Mouse (Mus musculus) CD4-positive, CD25-positive, alpha-beta regulatory T cell, adult 4 months (primary cell): ENCODE results near the gene Ndufs8. TPM values are rescaled to one million over a fixed set of nuclear protein-coding genes. Genes with fewer than 3 reads are reported as not detected.

Source experiments
- ATAC-seq: one replicate; pipeline ENCODE4 v1.8.0; 2017
- polyA plus RNA-seq, 2 experiments: library from polyadenylated mRNA; unstranded; fragments of 100-300 nt; shearing (Covaris generic); gene quantifications; one replicate each; pipeline ENCODE4 v1.2.1; 2017

The Ndufs8 gene
- polyA plus RNA-seq, 2 experiments from 2014 or later: 219 to 234 TPM

- ATAC-seq: no peak
These were observed 8.8 kb downstream of the Ndufs8 start for GRCm38 (mm10) chr19:3903648-3904362.

GRCm38 (mm10) chr19:3902966-3903365 is 9.6 kb downstream of the Ndufs8 start:
- ATAC-seq: no peak

GRCm38 (mm10) chr19:3899618-3900017 is 13.0 kb downstream of the Ndufs8 start:
- no peak for ATAC-seq

DNA sequence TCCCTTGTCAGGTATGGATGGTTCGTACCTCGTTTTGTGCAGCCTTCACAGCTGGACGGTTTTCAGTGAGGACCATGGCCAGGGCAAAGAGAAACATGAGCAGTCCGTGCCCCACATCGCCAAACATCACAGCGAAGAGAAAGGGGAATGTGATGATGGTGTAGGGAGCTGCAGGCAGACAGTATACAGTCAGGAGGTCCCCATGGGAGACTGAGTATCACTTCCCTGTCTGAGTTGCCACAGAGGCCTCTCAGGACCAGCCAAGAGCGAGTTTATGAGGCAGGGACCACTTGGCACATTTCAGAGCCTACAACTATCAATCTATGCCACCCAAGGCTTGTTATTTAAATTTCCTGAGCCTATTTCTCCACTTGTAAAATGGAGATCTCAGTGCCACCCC is 13.6 kb downstream of the Ndufs8 start:
- no peak for ATAC-seq

DNA sequence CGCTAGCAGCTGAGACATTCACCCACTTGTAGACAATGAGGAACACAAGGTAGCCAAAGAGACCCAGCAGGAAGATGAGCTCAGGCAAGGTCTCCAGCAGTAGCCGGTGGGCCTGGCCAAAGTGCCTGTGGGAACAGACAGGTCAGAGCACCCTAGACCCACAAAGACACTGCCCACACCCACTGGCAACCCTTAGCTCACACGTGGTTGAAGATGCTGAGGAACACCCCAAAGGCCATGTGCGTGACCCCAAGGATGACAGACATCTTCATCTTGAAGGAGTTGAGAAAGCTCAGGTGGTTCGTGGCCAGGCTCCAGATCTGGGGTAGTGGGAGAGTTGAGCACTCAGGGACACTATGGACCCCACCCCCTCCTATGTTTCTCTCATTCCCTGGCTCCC is 15.0 kb downstream of the Ndufs8 start:
- no peak for ATAC-seq

DNA sequence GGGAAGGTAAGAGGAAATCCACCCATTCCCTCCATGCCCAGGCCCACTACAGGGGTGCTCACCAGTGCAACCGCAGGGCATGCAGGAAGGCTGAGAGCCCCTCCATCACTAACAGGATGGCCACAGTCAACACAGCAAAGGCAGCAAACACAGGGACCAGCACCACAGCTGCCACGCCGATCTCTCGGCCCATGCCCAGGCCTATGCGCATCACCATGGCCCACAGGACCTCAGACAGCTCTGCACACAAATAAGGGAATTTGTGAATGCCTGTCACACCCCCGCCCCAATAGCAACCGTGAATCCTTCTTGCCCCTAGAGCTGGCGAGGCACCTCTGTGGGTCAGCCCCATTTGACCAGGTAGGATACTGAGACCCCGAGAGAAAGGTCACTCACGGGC is 16.4 kb downstream of the Ndufs8 start:
- ATAC-seq: no peak

- ATAC-seq: no peak
These were observed 17.4 kb downstream of the Ndufs8 start for GRCm38 (mm10) chr19:3895171-3895631.

GRCm38 (mm10) chr19:3894294-3894693 is 18.3 kb downstream of the Ndufs8 start:
- ATAC-seq: no peak

- ATAC-seq: no peak
These were observed 18.9 kb downstream of the Ndufs8 start for GRCm38 (mm10) chr19:3893545-3894116.

DNA sequence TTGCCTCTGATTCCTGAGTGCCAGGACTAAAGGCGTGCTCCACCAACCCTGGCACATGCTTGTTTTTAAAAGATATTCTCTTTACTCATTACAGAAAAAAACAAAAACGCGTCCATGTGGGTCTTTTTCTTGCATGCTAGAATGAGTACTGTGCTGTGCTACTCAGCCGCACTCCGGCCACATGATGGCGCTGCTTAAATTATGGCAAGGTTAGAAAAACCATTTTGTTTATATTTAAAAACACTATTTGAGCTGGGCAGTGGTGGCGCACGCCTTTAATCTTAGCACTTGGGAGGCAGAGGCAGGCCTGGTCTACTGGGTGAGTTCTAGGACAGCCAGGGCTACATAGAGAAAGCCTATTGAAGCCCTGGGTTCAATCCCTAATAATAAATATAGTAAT is 22.4 kb downstream of the Ndufs8 start:
- ATAC-seq: no peak

DNA sequence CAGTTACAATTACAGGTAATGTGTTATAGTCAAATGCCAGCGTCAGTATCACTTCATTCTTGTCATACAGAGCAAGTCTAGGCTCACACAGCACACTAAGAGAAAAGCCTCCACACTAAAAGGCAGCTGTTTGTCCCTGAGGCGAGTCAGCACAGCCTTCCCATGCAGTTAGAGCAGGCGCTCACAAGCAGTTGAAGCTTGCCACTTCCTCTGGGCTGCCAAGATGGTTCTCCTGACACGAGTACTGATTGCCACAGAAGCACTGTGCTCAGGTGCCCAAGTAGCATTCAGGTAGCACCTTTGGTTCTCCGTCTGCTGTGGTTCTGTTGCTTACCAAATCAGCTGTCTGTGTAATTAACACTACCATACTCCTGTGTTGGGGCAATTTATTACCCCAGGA is 23.5 kb downstream of the Ndufs8 start:
- ATAC-seq: no peak

DNA sequence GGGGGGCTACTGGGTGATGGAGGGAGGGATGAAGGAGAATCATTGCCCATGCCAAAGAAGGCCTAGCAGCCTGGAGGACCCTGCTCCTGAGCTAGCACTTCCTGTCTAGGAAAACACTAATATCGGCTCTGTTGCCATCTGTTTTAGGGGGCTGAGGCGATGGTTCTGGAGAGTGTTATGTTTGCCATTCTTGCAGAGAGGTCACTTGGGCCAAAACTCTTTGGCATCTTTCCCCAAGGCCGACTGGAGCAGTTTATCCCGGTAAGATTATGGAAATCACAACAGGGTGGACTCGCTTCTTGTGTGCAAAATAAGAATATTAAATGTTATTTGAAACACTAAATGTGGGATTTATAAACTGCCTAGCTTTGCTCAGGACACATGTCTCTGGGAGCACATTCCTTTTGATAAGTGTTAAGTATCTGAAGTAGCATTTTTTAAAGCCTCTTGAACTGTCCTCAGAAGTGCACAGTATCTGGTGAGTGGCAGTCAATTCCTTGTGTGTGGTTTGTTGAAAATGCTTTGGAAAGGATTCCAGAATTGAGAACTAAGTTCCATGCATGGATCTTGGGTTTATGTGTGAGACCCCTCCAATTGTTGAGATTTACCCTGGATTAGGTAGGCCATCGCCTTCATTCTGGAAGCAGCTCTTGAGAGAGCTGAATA is 28.1 kb downstream of the Ndufs8 start:
- no peak for ATAC-seq

GRCm38 (mm10) chr19:3882214-3882613 is 30.4 kb downstream of the Ndufs8 start:
- ATAC-seq: no peak

GRCm38 (mm10) chr19:3880054-3880848 is 32.3 kb downstream of the Ndufs8 start:
- no peak for ATAC-seq

DNA sequence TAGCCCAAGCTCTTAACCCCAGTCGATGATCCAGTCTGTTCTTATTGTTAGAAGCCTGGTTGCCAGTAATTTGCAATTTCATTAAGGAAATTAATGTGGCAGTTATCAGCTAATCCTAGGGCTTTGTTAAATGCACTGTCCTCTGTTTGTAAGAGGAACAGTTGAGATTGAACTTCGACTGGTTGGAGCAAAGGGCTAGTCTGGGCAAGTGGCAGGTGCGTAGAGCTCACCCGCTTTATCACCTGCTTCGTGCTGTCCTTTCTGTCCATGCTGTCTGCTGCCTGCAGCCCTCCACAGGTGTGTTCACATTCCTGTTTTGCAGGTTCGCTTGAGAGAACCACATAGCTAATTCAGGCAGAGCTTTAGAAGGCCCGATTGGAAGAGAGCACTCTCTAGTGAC is 37.5 kb downstream of the Ndufs8 start:
- ATAC-seq: no peak

DNA sequence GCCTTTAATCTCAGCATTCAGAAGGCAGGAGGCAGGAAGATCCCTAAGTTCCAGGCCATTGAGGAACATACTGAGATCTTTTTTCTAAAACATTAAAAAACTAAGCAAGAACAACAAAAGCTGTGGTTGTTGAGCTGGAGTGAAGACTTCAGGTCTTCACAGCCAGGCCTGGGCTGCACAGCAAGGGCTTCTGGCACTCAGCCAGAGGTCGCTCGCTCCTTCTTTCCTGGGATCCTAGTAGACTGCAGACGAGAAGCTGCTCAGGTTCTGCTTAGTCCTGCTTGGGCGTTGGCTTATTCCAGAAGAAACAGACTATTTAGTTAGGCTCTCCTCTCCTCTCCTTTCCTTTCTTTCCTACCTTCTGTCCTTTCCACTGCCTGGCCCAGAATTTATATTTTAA is 40.2 kb downstream of the Ndufs8 start:
- ATAC-seq: no peak

DNA sequence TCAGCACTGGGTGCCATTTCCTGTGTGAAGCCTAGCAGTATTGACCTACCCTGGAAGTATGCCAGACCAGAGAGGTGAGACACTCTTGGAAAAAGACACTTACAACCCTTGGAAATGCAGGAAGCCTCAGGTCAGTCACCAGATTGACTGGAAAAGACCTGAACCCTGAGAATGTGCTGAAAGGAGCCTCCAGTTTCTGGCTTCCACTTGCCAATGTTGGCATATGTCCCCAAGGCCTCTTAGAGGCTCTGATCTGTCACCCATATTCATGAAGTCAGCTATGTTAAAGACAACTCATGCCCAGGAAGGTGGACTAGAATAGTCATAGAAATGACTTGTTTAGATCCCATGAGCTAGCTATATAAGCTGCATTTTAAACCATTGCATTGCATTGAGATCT is 41.1 kb downstream of the Ndufs8 start:
- ATAC-seq: no peak

- no peak for ATAC-seq
These were observed 44.3 kb downstream of the Ndufs8 start for GRCm38 (mm10) chr19:3868290-3868689.

GRCm38 (mm10) chr19:3864960-3865359 is 47.6 kb downstream of the Ndufs8 start:
- no peak for ATAC-seq

- ATAC-seq: no peak
These were observed 49.9 kb downstream of the Ndufs8 start for GRCm38 (mm10) chr19:3862713-3863112.
